Mouse (Mus musculus) macrophage (primary cell): Measurements from ENCODE around the gene Eln. TPM values are rescaled to one million over a fixed set of nuclear protein-coding genes. Genes with fewer than 3 reads are reported as not detected.

ENCODE experiments used
- H3K27ac ChIP-seq: fragments of 350-480 bp; formaldehyde crosslinking; 2 replicates; pipeline ENCODE4 v1.9.0; 2021
- H3K36me3 ChIP-seq: fragments of 350-480 bp; formaldehyde crosslinking; 2 replicates; pipeline ENCODE4 v1.9.0; 2021; ENCODE audit errors: inconsistent target
- H3K4me3 ChIP-seq: fragments of 350-480 bp; formaldehyde crosslinking; 2 replicates; pipeline ENCODE4 v1.9.0; 2021; ENCODE audit errors: inconsistent target
- H3K79me2 ChIP-seq: fragments of 350-480 bp; formaldehyde crosslinking; 2 replicates; pipeline ENCODE4 v1.9.0; 2021; ENCODE audit errors: inconsistent target
- WGBS: methylation state at CpG from one replicate; pipeline ENCODE4 v1.1.7; 2026; ENCODE audit warnings: inconsistent platforms; ENCODE audit not compliant: missing documents; 5-methylcytosine and 5-hydroxymethylcytosine counted together
- polyA plus RNA-seq: library from polyadenylated mRNA; stranded (reverse); fragments of 250-400 nt; gene quantifications from 3 replicates; pipeline ENCODE4 v1.2.4, GENCODE M21; 2018; ENCODE audit warnings: inconsistent platforms

Eln gene
- polyA plus RNA-seq, 1 experiment from 2014 or later, result not detected

- H3K79me2 ChIP-seq, result no peaks in the 10 kb centered on the region
- no peak overlapping the region for H3K4me3 ChIP-seq
- 93% methylated on average over 12 of the region's 12 CpGs for WGBS
- no peak overlapping the region for H3K27ac ChIP-seq
- no peaks in the 10 kb centered on the region for H3K36me3 ChIP-seq
Measured at GRCm38 (mm10) chr5:134729124-134729523, 18.0 kb downstream of the Eln start.

DNA sequence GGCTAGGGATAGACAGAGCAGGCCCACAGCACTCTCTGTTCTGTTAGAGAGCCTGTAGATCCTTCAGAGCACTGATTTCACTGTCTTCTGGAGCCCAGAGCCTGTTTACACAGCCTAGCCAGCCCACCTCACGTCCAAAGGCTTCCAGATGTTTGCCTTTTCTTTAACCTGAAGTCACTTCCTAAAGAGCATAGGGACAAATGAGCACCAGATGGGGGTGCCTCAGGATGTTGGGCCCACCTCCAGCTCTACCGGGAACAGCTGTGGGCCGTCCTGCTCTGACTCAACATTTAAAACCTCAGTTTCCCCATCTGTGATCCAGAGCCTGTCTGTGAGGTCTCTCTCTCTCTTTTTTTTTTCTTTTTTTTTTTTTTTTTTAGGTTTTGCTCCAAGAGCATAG is 18.6 kb downstream of the Eln start:
- H3K4me3 ChIP-seq, result no peak overlapping the region
- no peaks in the 10 kb centered on the region for H3K36me3 ChIP-seq
- H3K79me2 ChIP-seq, result no peaks in the 10 kb centered on the region
- WGBS, result 77% methylated on average over 3 of the region's 3 CpGs
- no peak overlapping the region for H3K27ac ChIP-seq

GRCm38 (mm10) chr5:134727001-134727639 is 20.0 kb downstream of the Eln start:
- 71% methylated on average over 8 of the region's 8 CpGs for WGBS
- H3K36me3 ChIP-seq, result no peaks in the 10 kb centered on the region

GRCm38 (mm10) chr5:134725299-134725698 is 21.8 kb downstream of the Eln start:
- WGBS, result 73% methylated on average over 4 of the region's 4 CpGs
- Histone ChIP-seq H3K79me2 (no peaks in the 10 kb centered on the region), H3K36me3 (no peaks in the 10 kb centered on the region), H3K4me3 (no peak overlapping the region), H3K27ac (no peak overlapping the region)

More at GRCm38 (mm10) chr5:134727001-134727639, 20.0 kb downstream of the Eln start:
- no peak overlapping the region for H3K4me3 ChIP-seq
- H3K79me2 ChIP-seq, result no peaks in the 10 kb centered on the region
- no peak overlapping the region for H3K27ac ChIP-seq

DNA sequence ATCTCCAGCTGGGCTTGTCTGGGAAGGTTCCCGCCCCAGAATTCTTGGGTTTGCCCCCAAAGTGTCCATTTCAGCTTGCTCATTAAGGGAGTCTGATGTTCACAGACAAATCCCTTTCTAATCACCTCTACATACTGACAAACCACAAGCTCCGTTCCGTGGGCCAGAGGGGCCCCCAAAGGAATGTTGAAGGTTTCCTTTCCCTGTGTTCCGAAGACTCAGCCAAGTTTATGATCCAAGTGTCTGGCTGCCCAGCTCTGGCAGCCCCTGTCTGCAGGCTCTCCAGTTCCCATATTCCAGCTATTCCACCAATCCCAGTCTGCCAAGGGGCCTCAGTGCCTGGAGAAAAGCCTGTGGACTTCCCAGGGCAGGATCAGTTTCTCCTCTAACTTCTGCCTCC is 27.1 kb downstream of the Eln start:
- Histone ChIP-seq H3K79me2 (no peaks in the 10 kb centered on the region), H3K36me3 (no peaks in the 10 kb centered on the region), H3K27ac (no peak overlapping the region), H3K4me3 (no peak overlapping the region)
- 88% methylated on average over 4 of the region's 4 CpGs for WGBS

- Histone ChIP-seq H3K79me2 (no peaks in the 10 kb centered on the region), H3K36me3 (no peaks in the 10 kb centered on the region), H3K27ac (no peak overlapping the region), H3K4me3 (no peak overlapping the region)
- WGBS, result 85% methylated on average over 5 of the region's 7 CpGs
Measured at GRCm38 (mm10) chr5:134711076-134711475, 36.0 kb downstream of the Eln start.

DNA sequence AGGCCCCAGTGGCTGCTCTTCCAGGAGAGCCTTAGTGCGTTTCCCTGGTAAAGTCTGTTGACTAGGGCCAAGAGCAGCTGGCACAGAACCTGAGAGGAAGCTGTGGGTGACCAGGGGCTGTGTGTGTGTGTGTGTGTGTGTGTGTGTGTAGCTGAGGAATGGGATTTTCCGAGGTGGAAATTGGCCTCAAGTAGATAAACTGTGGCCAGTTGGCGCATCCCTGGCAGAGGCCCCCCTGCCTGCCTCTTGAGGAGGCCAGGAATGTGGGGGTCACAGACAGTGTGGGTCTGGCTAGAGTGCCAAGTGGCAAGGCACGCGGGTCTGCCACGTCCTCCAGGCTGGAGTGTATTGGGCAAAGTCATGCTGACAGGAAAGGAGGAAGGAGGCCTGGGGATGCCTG is 37.8 kb downstream of the Eln start:
- 37% methylated on average over 6 of the region's 6 CpGs for WGBS
- Histone ChIP-seq H3K79me2 (no peaks in the 10 kb centered on the region), H3K4me3 (no peak overlapping the region)

DNA sequence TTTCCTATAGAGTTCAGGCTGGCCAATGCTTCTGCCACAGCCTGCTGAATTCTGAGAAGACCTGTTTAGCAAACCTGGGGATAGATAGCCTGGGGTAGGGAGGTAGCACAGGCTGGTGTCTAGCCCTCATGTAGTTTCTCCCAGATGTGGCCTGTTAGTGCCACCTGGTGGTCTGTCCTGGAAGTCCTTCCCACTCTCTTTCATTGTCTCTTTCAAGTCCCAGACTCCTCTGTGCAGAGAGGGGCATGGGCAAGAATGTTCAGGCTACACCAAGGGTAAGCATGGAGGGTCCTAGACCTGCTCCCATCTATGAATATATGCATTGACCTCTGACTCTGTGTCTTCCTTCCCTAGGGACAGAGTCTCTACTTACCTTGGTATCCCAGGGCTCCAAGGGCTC is 43.0 kb downstream of the Eln start:
- H3K27ac ChIP-seq, result no peak overlapping the region
- H3K79me2 ChIP-seq, result no peaks in the 10 kb centered on the region
- no peaks in the 10 kb centered on the region for H3K36me3 ChIP-seq
- H3K4me3 ChIP-seq, result no peak overlapping the region

More for the DNA sequence above, 37.8 kb downstream of the Eln start:
- no peak overlapping the region for H3K27ac ChIP-seq
- no peaks in the 10 kb centered on the region for H3K36me3 ChIP-seq

DNA sequence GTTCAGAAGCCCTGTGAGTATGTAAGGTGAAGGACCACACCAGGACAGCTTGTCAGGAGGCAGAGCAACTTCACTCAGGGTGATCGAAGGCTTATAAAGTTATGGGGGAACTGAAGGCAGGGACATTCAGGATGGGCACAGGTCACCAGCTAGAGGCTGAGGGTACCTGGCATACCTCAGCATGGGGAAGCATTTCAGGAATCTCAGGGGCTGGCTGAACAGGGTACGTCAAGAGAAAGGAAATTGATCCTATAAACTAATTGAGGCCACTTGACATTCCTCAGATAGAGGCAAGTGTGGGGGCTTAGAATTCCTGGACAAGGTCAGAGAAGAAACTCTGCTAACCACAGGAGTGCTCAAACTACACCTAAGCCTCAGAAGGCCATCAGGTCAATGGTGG is 51.6 kb downstream of the Eln start:
- no peaks in the 10 kb centered on the region for H3K79me2 ChIP-seq
- H3K36me3 ChIP-seq, result no peaks in the 10 kb centered on the region
- H3K27ac ChIP-seq, result no peak overlapping the region
- WGBS, result 91% methylated on average over 2 of the region's 2 CpGs
- H3K4me3 ChIP-seq, result no peak overlapping the region

DNA sequence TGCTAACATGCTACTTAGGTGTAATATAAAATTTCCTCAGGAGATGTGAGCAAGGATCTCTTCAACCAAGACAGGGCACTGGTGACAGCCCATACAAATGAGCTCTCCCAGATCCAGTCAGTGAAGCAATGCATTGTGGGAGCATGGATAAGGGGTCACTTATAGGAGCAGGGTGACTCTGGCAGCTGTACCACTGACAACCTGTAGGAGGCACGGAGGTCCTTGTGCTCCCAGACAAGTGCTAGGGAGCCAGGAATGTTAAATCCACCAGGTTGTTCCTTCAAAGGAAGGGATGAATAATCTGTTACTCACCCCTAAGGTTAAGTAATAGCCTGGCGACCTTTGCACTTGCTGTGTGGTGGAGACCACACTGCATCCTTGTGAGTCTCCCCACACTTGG is 52.0 kb downstream of the Eln start:
- H3K79me2 ChIP-seq, result no peaks in the 10 kb centered on the region
- H3K36me3 ChIP-seq, result no peaks in the 10 kb centered on the region
- 69% methylated on average over 2 of the region's 2 CpGs for WGBS
- H3K4me3 ChIP-seq, result no peak overlapping the region
- no peak overlapping the region for H3K27ac ChIP-seq

GRCm38 (mm10) chr5:134692704-134693103 is 54.4 kb downstream of the Eln start:
- Histone ChIP-seq H3K4me3 (no peak overlapping the region), H3K27ac (no peak overlapping the region), H3K79me2 (no peaks in the 10 kb centered on the region), H3K36me3 (no peaks in the 10 kb centered on the region)
- 93% methylated on average over 1 of the region's 1 CpGs for WGBS

DNA sequence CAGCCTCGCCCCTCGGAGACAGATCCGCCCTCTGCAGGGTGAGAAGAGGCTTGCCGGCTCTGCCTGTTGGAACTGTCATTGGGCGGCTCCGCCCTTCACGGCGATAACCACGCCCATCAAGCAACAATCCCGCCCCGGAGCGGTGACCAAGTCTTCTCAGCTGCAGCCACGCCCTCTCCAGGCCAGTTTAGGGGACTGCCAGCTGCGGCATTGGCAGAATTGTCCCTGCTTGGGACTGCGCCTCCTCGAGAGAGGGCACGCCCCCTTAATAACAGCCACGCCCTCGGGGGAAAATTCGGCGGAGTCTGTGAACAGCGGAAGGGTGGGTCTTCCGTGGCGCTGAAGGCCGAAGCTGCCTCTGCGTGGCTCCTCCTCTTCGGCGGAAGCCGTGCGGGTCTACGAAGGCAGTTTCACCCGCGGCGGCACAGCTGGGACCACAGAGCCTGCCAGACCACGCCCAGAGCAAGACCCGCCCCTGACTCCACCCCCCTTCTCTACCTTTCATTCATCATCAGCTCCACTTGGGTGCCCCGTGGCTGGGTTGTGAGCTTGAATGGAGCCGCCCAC is 58.3 kb downstream of the Eln start:
- Histone ChIP-seq H3K79me2 (no peaks in the 10 kb centered on the region), H3K36me3 (no peaks in the 10 kb centered on the region), H3K27ac (peak overlapping the region; percentile 21; the same call in 1 of the 2 replicates), H3K4me3 (peak overlapping the region; percentile 26)
- under 1% methylated on average over 36 of the region's 38 CpGs for WGBS

DNA sequence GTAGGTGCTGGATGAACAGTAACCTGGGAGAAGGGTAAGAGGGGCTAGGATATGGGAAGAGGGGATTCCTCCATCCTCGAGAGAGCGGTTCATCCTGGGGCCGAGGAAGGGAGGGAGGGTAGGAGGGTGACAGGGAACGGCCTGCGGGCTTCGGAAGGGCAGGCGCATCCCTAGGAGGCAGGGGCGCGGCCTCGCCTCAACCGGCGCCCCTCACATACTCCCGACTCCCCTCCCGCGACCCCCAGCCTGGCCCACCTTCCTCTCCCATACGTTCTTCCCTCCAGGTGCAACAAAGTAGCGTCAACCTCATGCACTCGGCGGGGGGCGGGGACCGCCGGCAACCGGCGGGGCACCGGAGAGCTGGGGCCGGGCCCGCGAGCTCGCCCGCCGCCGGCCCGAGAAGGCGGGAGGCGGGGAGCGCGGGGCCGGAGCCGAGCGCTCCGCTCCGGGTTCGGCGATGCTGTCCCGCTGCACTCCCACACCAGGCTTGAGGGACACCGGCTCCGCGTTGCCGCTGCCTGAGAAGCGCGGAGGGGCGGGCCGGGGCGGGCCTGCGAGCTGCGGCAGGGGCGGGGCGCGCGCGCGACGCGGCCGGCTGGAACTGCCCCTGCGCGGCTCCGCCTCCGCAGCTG is 58.9 kb downstream of the Eln start, which contains the start of gene Limk1:
TSS of gene Limk1 (minus strand) at position 513 of the 632 bp plus-strand sequence.
- Histone ChIP-seq H3K27ac (peak within 1 kb of the TSS; percentile 21; the same call in 1 of the 2 replicates), H3K79me2 (no peaks in the 10 kb centered on the region), H3K36me3 (no peaks in the 10 kb centered on the region), H3K4me3 (peak within 1 kb of the TSS; percentile 26)
- WGBS, result 1% methylated on average over 63 of the region's 69 CpGs

GRCm38 (mm10) chr5:134687187-134687586 is 59.9 kb downstream of the Eln start:
- 87% methylated on average over 1 of the region's 1 CpGs for WGBS
- no peaks in the 10 kb centered on the region for H3K36me3 ChIP-seq
- H3K4me3 ChIP-seq, result no peak overlapping the region
- H3K27ac ChIP-seq, result no peak overlapping the region
- H3K79me2 ChIP-seq, result no peaks in the 10 kb centered on the region

GRCm38 (mm10) chr5:134686541-134686940 is 60.6 kb downstream of the Eln start:
- Histone ChIP-seq H3K27ac (no peak overlapping the region), H3K36me3 (no peaks in the 10 kb centered on the region), H3K79me2 (no peaks in the 10 kb centered on the region), H3K4me3 (no peak overlapping the region)
- WGBS, result 92% methylated on average over 6 of the region's 6 CpGs
